Mouse (Mus musculus): ENCODE data around the gene Tgm1. TPM values are rescaled to one million over a fixed set of nuclear protein-coding genes. Genes with fewer than 3 reads are reported as not detected.
A peak's percentile ranks its signal among the peaks of the same experiment; 100 is the strongest.

Gene Tgm1
- total RNA-seq (2015) (0.35 and 0.61 TPM in 2 replicates), total RNA-seq (2017) (0.20 and 1.1 TPM in 2 replicates)

DNA sequence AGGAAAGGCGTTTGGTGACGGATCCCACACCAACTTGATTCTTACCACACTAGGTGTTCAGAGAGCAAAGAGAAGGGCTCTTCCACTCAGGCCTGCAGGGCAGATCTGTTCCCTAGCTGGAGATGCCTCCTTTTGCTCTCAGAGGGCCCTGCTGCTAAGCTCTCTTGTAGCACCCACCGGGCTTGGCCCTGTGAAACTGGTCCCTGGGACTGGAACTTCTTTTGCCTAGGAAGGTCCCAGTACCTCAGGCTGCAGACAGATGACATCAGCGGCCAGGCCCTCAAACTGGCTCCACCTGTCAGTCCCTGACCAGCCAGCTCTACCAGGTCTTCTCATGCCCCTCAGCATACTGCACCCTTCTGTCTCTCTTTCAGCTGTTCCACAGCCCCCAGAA is at the start of gene Tgm1:
Tgm1 (minus strand) TSS at position 198 of the 394 bp plus-strand sequence.
- ATAC-seq (replicated peaks; ENCODE audit: poor library complexity) = no peak

DNA sequence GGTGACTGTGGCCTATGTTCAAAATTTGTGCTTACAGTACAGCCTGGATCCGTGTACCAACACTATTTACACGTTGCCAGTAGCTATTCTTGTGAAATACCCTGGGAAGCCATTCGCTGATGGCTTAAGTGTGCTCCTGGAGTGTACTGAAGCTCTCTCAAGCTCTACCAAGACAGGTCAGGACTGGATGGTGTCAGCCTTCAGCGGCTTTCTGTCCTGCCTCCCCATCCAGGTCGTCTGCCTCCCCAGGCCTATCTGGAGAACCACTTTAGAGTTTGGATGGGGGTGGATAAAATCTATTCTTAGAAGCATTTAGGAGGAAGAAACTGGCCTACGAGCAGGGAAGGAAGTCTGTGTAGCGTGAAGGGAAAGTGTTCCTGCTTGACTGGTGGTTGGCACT is 49.4 kb upstream of the Tgm1 start:
- no peak for ATAC-seq (replicated peaks; ENCODE audit: poor library complexity)

DNA sequence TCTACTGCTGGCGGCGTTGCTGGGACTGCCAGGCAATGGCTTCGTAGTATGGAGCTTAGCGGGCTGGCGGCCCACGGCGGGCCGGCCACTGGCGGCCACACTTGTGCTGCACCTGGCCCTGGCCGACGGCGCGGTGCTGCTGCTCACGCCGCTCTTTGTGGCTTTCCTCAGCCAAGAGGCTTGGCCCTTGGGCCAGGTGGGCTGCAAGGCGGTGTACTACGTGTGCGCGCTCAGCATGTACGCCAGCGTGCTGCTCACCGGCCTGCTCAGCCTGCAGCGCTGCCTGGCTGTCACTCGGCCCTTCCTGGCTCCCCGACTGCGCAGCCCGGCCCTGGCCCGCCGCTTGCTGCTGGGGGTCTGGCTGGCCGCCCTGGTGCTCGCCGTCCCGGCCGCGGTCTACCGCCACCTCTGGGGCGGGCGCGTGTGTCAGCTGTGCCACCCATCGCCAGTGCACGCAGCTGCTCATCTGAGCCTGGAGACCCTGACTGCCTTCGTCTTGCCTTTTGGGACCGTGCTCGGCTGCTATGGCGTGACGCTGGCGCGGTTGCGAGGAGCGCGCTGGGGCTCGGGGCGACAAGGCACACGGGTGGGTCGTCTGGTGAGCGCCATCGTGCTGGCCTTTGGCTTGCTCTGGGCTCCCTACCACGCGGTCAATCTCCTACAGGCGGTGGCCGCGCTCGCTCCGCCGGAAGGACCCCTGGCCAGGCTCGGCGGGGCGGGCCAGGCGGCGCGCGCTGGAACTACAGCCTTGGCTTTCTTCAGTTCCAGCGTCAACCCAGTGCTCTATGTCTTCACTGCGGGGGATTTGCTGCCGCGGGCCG is 48.5 kb upstream of the Tgm1 start:
- peak; percentile 18; the same call in 1 of the 2 replicates for ATAC-seq (replicated peaks; ENCODE audit: poor library complexity)

DNA sequence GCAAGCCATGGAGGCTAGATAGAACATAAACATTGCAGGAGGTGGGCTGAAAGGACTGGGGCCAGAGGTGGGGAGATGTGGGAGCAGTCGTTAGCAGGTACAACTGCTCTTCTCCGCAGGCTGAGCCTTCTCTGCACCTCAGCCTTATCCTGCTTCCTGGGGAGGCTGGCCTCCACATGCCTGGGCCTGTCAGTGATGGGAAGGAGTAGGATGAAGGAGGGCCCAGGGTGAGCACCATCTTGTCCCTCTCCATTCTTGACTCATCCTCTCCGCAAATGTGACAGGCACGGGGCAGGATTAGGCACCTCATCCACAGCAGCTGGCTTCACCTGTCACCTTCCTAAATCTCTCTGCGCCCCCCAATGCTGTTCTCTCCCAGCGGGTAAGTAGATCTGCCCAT is 47.4 kb upstream of the Tgm1 start, which contains the start of gene Ltb4r2:
Ltb4r2 (plus strand) TSS at position 266 of the 400 bp plus-strand sequence.
- no peak for ATAC-seq (replicated peaks; ENCODE audit: poor library complexity)

DNA sequence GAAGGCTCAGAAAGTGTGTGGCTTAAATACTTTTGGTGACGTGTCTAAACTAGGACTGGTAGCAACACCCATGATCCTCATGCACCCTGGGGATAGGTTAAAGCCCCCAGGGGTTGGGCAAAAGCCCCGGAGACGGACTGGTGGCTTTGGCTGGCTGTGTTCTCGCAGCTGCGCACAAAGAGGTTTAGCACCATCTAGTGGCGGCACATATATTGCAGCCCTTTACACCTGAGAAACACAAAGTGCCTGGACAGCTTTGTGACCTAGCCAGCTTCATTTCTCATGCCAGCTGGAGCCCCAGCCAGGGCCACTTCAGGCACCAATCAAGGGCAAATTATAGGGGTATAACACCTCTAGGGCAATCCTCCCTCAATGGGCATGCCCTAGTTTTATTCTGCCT is 46.4 kb upstream of the Tgm1 start:
- 0 out of 2 replicates have a peak, but pooled peaks have one; percentile 15 for ATAC-seq (replicated peaks; ENCODE audit: poor library complexity)

DNA sequence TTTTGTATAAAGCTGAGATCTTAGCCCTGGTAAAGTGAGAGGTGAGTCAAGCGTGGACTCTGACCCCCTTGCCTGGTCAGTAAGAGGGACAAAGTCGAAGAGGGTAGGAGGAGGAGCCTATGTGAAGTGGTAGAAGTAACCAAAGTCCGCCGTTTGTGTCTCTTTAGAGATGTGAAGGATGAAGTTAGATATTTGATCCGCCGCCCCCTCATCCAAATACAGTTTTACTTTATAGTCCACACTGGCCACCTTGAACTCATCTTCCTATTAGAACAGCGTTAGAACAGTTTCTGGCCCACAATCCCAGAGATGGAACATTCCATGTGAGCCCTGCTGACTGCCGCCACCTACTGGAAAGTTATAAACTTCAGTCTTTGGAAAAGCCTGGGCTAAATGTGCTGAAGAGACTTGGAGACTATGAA is 44.6 kb upstream of the Tgm1 start, which contains the start of gene Cideb:
Cideb (minus strand) TSS at position 96 of the 422 bp plus-strand sequence.
- ATAC-seq (replicated peaks; ENCODE audit: poor library complexity) = peak; percentile 49

DNA sequence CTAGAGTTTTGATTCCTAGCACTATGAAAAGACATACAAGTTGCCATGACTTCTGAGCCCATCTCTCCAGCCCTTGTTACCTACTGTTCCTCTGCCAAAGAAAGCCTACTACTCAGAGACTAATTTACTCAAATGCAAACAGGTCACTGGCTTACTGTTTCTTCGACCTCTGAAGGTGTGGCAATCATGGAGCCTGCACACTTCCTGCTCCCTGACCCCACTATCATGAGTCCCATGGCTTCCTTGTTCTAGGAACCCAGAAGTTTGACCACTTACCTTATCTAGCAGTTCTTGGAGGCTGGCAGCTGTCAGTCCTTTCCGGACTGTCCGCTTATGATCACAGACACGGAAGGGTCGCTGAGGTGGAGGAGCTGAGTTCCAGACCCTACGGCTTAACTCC is 43.8 kb upstream of the Tgm1 start:
- no peak for ATAC-seq (replicated peaks; ENCODE audit: poor library complexity)

DNA sequence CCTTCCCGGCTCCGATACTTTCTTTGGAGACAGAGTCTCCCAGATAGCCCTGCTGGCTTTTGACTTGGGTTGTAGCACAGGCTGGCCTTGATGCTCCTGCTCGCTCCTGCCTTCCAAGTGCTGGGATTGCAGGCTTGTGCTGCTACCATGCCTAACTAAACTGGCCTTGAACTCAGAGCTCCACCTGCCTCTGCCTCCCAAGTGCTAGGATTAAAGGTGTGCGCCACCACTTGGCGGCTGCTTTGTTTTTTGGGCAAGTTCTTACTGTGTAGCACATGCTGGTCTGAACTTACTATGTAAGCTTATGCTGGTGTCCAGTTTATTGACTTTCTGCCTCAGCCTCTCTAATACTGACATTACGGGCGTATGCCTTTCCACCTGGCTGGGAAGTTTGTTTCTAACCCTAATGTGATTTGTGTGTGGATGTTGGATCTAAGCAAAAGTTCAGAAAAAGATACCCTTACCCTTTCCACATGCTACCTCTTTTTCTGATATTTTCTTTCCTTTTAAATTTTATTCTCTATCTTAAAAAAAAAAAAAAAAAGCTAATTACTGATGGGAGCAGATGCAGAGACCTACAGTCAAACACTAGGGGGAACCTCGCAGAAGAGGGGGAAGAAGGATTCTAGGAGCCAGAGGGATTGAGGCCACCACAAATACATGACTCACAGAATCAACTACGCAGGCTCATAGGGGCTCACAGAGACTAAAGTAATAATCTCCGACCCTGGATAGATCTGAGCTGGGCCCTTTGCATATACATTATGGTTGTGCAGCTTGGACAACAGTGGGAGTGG is 33.5 kb upstream of the Tgm1 start:
- ATAC-seq (replicated peaks; ENCODE audit: poor library complexity) = no peak

DNA sequence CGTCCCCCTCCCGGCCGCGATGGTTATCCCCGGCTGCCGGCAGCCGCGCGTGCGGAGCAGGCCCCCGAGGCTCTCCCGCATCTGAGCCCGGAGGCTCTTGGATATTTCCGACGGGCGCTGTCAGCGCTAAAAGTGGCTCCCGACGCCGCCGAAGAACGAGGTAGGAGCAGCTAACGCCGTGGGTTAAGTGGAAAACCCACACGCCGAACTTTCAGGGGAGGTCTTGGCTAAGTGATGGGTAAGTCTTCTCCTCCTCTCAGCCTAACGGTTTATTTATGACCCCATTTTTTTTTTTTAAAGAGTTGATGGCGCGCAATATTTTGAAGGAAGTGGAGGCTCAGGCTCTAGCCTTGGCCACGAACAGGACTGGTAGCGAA is 32.1 kb upstream of the Tgm1 start:
- no peak for ATAC-seq (replicated peaks; ENCODE audit: poor library complexity)

DNA sequence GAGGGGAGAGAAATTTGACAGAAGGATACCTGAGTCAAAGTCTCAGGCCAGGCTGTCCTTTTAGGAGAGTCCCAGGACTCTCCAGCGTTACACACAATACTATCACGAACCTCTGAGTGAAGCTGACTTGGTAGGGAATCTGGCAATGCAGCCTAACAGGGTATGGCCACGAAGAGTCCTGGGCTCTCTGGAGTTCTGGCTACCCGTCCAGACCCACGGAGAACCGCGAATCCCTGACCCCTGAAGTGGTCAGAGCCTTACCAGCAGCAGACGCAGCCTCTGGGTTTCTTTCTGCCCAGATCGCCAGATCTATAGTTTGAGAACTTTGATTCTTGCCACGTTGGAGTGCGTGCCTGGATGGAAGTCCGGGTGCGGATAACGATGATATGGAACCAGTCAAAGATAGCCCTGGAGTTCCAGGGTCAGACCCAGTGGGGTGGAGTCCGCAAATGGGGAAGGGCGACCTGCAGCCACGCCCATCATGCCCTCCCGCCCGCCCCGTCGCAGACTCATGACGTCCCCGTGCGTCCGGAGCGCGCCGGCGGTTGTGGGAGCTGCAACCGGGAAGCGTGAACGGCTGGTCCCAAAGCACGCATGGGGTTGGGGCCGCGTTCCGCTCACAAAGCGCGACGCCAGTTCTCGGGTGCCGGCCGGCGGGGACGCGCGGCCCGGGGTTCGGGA is 31.6 kb upstream of the Tgm1 start, which contains the start of the genes Dhrs1 and Nop9:
Dhrs1 (minus strand) TSS at position 511 of the 681 bp plus-strand sequence.
Nop9 (plus strand) TSS at position 514 of the 681 bp plus-strand sequence.
- peak; percentile 87 for ATAC-seq (replicated peaks; ENCODE audit: poor library complexity)

DNA sequence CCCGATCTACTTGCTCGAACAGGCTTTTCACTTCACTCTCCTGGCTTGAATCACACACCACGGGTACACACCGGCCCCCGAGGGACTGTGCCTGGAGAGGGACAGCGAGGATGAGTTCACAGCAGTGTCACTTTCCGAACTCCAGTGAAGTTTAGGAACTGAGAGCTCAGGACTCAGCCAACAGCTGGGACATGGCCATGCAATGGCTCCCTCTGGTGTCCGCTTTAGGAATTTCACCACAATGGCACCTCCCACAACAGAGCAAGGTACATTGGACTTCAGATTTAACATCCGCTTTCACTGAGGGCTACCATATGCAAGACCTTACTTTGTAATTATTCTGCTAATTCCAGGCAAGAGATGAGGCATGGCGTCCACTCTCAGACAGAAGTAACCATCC is 30.0 kb upstream of the Tgm1 start:
- ATAC-seq (replicated peaks; ENCODE audit: poor library complexity) = peak; percentile 84

DNA sequence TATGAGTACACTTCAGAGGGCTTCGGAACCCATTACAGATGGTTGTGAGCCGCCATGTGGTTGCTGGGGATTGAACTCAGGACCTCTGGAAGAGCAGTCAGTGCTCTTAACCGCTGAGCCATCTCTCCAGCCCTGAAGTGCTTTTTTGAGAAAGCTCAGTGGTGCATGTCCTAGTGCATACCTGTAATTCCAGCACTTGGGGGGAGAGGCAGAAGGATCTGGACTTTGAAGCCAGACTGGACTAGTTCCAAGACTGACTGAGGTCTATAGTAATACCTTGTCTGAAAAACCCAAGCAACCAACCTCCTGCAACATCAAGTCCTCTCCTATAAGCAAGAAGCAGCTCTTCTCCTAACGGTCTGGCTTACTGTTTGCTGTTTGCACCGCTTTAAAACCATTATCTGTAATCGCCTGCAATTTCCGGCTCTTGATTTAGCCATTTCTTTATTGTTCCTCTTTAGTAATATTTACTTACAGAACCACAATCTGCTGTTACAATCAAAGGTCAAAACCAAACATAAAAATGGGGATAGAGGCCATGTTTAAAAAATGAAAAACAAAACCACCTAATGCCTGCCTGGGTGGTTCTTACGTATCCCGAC is 23.5 kb upstream of the Tgm1 start:
- peak; percentile 42; the same call in 1 of the 2 replicates for ATAC-seq (replicated peaks; ENCODE audit: poor library complexity)

DNA sequence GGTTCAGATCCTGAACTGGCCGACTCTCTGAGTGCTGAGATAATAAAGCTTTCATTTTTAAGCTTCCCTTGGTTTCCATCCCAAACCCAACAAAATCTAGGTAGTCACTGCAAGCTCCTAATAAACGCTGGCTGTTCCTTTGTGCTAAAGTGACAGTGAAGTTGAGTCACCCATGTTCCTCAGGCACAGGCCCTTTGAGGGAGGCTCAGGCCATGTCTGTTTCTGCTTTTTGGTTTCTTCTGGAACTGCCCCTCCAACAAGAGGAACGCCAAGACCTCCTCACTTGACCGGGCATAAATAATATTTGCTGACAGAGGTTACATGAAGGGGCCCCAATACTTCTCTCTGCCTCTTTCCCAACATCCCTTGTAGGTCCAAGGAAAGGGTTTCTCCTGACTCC is 22.0 kb upstream of the Tgm1 start:
- ATAC-seq (replicated peaks; ENCODE audit: poor library complexity) = 0 out of 2 replicates have a peak, but pooled peaks have one; percentile 29

DNA sequence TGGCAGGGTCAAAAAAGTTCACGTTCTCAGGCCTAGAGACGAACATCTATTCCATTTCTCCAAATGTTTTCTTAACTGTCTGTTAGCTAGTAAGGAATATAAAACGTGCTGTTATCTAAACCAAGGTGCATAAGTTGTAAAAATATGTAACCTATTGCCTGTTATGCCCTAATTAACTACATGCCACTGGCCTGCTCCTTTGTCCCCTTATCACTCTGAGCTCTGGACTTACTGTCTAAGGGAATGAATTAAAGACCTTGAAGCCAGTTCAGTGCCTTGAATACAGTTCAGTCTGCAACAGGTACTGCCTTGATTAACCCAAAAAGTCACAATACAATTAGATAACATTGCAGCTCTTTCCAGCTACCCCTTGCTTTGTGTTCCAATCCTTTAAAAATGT is 21.6 kb upstream of the Tgm1 start:
- ATAC-seq (replicated peaks; ENCODE audit: poor library complexity) = no peak

DNA sequence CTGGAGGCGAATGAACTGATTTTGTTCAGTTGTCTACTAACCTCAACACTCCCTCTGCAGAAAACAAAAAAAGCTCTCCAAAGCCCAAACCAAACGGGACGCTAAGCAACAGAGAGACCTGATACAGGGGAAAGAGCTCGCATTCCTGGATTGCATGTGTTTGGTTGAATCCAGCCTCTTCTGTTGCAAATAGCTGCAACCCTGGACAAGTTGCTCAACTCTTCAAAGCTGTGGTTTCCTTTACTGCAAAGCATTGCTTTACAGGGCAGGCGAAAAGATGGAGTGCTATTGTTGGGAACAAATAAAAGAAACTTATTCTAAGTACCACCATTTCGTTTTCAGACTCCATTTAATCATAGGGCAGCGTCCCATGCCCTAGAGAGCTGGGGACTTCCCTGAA is 21.1 kb upstream of the Tgm1 start:
- peak; percentile 39; the same call in 1 of the 2 replicates for ATAC-seq (replicated peaks; ENCODE audit: poor library complexity)

DNA sequence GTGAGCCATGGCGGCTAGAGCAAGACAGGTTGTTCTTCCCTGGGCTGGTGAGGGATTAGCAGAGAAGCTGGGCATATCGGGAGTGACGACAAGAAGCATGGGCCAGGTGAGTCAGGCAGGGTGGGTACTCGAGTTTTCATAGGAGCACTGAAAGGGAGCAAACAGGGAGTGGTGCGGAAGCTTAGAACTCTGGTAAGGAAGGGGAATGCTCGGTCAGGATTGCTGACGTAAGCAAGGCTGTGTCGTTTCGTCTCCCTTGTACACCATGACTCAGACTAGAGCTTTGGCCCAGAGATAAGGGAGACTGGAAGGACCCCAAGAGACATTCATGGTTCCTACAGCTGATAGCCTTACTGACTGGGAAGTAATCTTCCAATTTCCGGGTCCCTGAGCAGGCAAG is 20.2 kb upstream of the Tgm1 start:
- no peak for ATAC-seq (replicated peaks; ENCODE audit: poor library complexity)

DNA sequence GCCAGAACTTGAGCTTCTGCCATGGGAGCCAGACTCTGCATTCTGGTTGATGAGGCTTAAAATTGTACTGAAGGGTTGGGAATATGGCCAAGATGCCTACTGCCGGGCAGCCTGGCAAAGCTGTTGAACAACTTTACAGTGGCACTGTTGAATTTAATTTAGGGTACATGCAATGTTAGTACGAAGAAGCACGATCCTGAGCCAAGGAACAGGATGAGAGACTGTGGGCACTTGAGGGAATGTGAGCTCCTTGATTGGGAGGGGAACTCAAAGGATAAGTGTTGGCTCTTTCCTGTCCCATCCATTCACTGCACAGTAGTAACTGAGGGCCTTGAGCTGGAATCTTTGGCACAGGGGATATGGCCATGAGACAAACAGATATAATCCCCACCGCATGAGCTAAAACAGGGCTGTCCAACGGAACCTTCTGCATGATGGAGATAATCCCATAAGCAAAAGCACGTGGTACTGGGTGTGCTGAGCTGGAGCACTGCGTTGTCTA is 16.9 kb upstream of the Tgm1 start:
- no peak for ATAC-seq (replicated peaks; ENCODE audit: poor library complexity)

DNA sequence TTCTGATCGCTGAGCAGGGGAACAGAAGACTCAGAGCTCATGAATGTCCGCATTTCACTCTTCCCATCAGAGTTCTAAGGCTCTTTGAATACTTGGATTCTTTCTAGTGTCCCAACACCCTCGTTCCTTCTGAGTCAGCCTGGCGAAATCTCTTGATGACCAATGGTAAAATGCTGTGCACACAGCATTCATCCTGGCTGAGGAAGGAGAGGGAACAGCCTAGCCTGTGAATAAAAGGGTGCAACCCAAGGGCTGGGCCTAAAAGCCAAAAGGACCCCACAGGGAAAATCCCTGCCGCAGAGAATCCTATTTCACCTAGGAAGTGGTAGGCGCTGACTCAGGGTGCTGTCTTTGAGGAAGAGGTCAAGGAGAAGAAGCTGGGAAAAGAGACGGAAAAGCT is 16.4 kb upstream of the Tgm1 start:
- no peak for ATAC-seq (replicated peaks; ENCODE audit: poor library complexity)

DNA sequence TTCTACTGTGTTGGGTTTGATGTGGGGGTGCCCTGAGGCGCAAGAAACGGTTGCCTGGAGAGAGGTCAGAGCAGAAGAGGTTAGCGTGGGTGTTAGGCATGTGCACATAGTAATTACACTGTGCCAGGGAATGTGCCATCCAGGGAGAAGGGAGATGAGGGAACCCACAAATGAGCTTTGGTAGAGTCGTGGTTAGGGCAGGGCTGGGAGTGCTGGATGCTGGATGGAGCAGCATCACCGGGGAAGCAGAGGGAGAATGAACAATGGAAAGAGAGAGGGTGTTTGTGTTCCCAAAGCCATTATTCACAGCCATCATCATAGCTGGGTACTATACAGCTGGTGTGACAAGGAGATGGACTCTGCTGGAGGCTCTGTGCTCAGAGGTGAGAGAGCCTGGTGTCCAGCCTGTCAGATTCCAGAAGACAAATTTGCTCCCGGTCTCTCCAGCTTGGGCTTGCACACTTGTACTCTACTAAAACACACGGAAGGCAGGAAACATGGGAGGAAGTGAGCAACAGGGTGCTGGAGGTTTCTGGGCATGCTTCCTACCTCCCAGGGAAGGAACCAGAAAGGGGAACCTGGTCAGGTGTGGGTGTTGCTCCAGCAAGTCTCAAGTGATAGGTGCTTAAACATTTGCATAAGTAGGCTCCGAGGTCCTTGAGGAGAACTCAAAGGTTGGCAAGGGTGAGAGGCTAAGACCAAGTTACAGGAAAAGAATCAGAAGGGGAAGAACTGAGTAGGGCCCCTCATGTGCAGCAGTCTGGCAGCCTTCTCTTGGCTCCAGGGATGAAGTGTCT is 14.4 kb upstream of the Tgm1 start:
- 0 out of 2 replicates have a peak, but pooled peaks have one; percentile 20 for ATAC-seq (replicated peaks; ENCODE audit: poor library complexity)
